Mouse (Mus musculus): ENCODE results near the gene Gnl1.
"Not testable (repeated sequence)": the region's sequence is repeated elsewhere in the genome, so short reads cannot be mapped to it uniquely, and the experiment has no call there.

- TF ChIP-seq POLR2A (IDR thresholded peaks at IDR 0.05; ENCODE audit: borderline replicate concordance, extremely low read depth, low read depth, low read length); CTCF (IDR thresholded peaks at IDR 0.05; ENCODE audit: insufficient read depth, low read length): not testable (repeated sequence)
These were observed 43.9 kb upstream of the Gnl1 start for GRCm38 (mm10) chr17:35935763-35936162.
